Mouse (Mus musculus): ENCODE measurements at regions not wholly inside any gene's neighbourhood (a gene's known extent, or its start where the extent isn't known, plus 50 kb on each side); places are given as distances from the start of the nearest gene placed in this dataset.

GRCm38 (mm10) chr9:52591188-52591587, 88.4 kb downstream of the AI593442 start:
- DNase-seq, result no peak

GRCm38 (mm10) chr9:52574066-52574465, 105.5 kb downstream of the AI593442 start:
- no peak for DNase-seq

- DNase-seq, result no peak
Measured at GRCm38 (mm10) chr9:52551577-52552281, 127.9 kb downstream of the AI593442 start.

- DNase-seq, result no peak
Measured at GRCm38 (mm10) chr9:52546071-52546470, 133.5 kb downstream of the AI593442 start.

GRCm38 (mm10) chr9:52539086-52539485, 140.5 kb downstream of the AI593442 start:
- no peak for DNase-seq

GRCm38 (mm10) chr9:52529444-52529915, 150.1 kb downstream of the AI593442 start:
- no peak for DNase-seq

GRCm38 (mm10) chr9:52500487-52500886, 179.1 kb downstream of the AI593442 start:
- no peak for DNase-seq

GRCm38 (mm10) chr9:52495483-52496270, 183.9 kb downstream of the AI593442 start:
- no peak for DNase-seq

GRCm38 (mm10) chr9:52492947-52493505, 186.6 kb downstream of the AI593442 start:
- no peak for DNase-seq

GRCm38 (mm10) chr9:52473555-52474196, 205.9 kb downstream of the AI593442 start:
- DNase-seq, result no peak

GRCm38 (mm10) chr9:52472859-52473258, 206.7 kb downstream of the AI593442 start:
- DNase-seq, result no peak

- DNase-seq, result no peak
Measured at GRCm38 (mm10) chr9:52458518-52458917, 221.1 kb downstream of the AI593442 start.

- no peak for DNase-seq
Measured at GRCm38 (mm10) chr9:52454445-52454844, 225.1 kb downstream of the AI593442 start.

- DNase-seq, result no peak
Measured at GRCm38 (mm10) chr9:52451792-52452191, 227.8 kb downstream of the AI593442 start.

GRCm38 (mm10) chr9:52448245-52448644, 231.3 kb downstream of the AI593442 start:
- DNase-seq, result no peak

GRCm38 (mm10) chr9:52443228-52443627, 236.4 kb downstream of the AI593442 start:
- DNase-seq, result no peak

- no peak for DNase-seq
Measured at GRCm38 (mm10) chr9:52434215-52434614, 245.4 kb downstream of the AI593442 start.

GRCm38 (mm10) chr9:52425413-52425812, 254.2 kb downstream of the AI593442 start:
- no peak for DNase-seq

GRCm38 (mm10) chr9:52422622-52423021, 254.2 kb upstream of the Zc3h12c start:
- no peak for DNase-seq

GRCm38 (mm10) chr9:52415706-52416105, 247.3 kb upstream of the Zc3h12c start:
- no peak for DNase-seq

- no peak for DNase-seq
Measured at GRCm38 (mm10) chr9:52407841-52408240, 239.5 kb upstream of the Zc3h12c start.

- DNase-seq, result no peak
Measured at GRCm38 (mm10) chr9:52402496-52402895, 234.1 kb upstream of the Zc3h12c start.

- no peak for DNase-seq
Measured at GRCm38 (mm10) chr9:52379031-52379430, 210.7 kb upstream of the Zc3h12c start.

Data from cerebellum, adult 11 months (tissue).